Mouse (Mus musculus) embryonic fibroblast, embryonic 13.5 days (primary cell): ENCODE results near the gene Thoc6.

Experiments
- CTCF ChIP-seq: IDR thresholded peaks from 2 replicates; pipeline ENCODE4 v1.5.1; 2011; ENCODE audit warnings: mild to moderate bottlenecking, control low read depth, low read length, moderate library complexity, borderline replicate concordance; ENCODE audit not compliant: insufficient read depth
- POLR2A ChIP-seq: IDR thresholded peaks from 2 replicates; pipeline ENCODE4 v1.6.1; 2011; ENCODE audit warnings: low read depth, mild to moderate bottlenecking, control low read depth, low read length, moderate library complexity

DNA sequence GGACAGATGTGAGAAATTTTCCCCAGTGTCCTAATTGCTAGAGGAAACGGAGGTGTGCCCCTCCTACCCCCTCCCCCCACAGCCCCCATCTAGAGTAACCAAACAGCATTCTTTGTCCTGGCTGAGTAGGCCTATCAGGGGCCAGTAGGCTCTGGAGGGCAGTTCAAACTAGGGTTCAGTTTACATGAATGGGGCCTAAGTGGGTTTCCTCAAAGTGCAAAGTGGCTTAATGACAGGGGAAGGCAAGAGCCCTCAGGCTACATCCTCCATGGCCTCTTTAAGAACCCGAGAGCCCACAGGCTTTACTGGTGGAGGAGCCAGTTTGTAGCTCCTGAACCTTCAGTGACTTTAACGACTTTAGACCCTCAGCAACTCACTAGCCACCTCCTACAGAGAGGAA is 22.1 kb upstream of the Thoc6 start:
- TF ChIP-seq CTCF (no peak), POLR2A (no peak)
